Mouse (Mus musculus): ENCODE data around the gene Dock4.

The Dock4 gene

DNA sequence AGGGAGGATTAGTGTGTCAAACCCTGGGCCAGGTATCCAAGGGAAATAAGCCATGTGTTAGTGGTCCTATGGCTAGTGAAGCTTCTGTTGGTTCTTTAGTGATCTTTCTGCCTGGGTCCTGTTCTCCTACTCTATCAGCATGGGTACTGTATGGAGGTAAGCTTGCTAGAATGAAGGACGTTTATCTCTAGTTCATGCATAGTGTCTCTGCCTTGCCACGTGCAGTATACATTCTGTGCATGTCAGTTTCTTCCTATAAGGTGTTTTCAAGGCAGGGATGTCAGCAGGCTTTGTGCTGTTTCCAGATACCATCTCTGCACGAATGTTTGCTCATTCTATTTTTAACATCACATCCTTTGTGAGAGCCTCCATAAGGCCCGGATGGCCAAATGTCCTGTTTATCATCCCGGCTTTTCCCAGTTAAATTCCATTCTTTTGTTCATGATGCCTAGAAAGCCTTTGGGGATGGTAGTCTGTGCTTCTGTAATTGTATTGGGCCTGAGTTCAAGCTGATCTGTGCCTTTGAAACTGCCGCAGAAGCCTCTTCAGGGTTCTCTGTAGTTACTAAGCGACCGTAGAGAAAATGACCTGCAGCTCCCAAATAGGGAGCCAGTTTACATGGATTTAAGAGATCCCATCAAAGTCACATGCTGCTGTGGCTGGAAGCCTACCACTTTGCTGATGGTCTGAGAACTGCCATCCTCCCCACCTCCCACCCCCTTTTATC, 66.1 kb downstream of the Dock4 start:
- WGBS: 52% methylated on average over 8 of the region's 8 CpGs

DNA sequence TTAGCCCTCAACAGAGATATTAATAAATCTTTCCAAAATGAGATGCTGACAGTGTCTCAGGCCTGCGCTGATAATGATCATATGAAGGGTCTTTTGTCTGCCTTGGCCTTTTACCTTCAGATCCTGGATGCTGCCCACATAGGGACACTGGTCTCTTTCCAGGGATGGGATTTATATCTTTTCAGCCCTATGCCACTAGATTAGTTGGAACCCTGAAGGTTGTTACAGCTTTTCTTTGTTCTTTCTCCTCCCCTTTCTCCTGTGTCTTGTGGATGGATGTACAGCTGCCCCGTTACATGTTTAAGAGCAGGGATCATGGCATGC, 66.6 kb downstream of the Dock4 start:
- WGBS: 87% methylated on average over 2 of the region's 2 CpGs

DNA sequence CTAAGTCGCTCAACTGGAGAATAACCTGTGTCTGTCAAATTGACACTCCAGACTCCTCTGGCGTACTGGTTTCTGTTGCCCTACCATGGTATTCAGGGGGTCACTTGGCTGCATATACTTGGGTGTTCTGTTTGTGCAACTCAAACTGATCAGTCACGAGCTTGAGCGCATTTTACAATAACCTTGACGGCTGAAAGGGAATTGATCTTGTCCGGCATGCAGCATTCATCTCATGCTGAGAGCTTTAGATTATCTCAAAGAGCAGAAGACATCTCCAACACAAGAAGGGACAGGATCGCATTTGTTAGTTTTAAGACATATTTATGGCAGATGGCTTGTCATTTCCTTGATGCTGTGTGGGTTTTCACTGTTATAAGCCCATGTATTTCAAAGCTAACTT, 67.2 kb downstream of the Dock4 start:
- 82% methylated on average over 7 of the region's 7 CpGs for WGBS

DNA sequence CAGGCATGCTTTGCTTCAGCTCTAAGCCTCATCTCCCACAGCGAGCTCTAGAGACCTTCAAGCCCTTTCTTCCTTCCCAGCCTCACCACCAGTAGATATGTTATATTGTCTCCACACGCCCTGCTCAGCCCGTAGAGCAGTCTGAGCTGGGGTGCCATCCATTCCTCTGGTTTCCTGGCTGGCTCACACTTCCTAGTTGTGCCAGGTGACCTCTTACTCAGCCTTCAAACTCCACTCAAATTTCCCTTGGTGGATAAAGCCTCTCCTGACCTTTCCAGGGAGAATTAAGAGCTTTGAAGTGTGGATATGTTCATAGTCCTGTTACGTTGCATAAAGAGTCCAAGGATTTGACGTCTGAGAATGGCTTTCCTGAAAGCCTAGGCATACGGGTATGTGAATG, 68.3 kb downstream of the Dock4 start:
- WGBS: 77% methylated on average over 6 of the region's 6 CpGs

DNA sequence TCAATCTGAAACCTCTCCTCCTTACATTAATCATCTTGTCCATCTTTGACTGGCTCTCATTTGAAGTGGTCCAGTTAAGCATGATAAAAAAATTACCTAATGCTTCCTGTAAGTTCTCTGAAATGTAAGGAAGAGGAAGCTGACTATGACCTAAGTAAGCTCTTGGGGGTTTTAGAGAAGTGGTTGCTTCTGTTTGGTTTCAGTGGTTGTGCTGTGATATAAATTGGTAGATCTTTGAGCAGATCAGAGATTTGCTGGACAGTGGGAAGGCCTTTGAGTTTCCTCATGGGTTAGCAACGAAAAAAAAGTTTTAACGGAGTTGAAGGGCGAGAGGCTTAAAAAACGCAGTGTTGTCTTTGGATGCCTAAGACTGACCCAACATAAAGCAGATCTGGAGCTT, 76.7 kb downstream of the Dock4 start:
- WGBS: 57% methylated on average over 4 of the region's 4 CpGs

DNA sequence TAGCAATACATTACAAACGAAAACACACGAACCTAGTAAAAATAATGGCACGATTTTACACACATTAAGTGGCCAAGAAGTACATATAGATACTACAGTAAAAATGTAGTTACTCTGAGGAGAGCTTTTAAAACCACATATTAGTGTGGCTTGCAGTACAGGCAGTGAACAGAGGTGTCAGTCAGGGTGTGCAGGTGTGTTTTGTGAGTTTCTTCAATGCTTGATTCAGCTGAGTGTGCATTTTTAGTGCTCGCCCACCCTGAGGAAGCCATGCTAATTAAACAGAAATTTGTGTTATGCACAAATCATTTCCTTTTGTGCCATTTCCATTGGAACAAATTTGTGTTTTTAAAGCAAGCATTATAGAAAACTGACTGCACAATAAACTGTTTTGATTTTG, 77.3 kb downstream of the Dock4 start:
- WGBS: 67% methylated on average over 4 of the region's 4 CpGs

DNA sequence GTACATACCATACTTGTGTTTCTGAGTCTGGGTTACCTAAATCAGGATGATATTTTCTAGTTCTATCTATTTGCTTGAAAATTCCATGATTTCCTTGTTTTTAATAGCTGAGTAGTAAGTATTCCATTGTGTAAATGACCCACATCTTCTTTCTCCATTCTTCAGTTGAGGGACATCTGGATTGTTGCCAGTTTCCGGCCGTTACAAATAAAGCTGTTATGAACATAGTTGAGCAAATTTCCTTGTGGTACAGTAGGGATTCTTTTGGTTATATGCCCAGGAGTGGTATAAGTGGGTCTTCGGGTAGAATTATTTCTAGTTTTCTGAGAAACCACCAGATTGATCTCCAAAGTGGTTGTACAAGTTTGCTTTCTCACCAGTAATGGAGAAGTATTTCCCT, 79.3 kb downstream of the Dock4 start:
- 59% methylated on average over 3 of the region's 3 CpGs for WGBS

DNA sequence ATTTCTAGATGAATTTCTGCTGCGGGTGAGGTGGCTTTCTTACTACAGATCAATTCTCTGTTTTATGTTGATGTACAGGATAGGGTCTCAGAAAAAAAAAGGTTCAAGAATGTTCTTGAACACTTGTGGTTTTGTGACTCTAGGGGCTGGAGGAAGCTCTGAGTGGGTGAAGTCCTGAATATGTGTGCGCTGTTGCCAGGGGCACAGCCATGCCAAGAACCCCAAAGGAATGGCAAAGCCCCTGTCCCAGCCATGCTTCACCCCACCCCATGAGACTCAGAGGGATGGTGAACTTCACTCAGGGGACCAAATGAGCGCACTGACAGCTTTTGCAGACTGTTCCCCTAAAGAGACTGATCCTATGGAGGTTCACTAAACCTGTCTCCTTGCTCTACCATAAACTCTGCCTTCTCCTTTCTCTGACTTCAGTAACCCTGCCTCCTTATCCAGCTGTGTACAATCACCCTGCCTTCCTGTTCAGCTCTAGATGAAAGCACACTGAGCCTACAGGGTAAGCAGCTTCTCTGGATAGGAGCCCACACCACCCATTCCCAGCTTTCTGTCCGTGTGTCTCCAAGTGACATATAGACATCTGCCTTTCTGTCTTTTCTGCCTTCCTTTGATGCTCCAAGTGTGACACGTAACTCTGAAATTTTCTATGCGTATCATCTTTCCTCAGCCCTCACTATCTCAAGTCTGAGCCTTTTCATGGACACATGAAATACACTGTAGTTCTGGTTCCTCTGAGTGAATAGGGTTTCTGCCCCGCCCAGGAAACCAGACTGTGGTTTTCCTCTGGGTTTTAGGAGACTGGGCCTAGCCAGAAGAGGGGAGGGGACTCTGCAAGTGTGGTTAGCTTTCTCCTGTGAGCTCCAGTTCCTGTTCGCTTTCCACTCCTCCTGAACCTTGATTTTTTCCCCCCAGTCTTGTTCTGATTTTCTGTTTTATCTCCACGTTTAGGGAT, 90.2 kb downstream of the Dock4 start:
- WGBS: 71% methylated on average over 9 of the region's 9 CpGs

DNA sequence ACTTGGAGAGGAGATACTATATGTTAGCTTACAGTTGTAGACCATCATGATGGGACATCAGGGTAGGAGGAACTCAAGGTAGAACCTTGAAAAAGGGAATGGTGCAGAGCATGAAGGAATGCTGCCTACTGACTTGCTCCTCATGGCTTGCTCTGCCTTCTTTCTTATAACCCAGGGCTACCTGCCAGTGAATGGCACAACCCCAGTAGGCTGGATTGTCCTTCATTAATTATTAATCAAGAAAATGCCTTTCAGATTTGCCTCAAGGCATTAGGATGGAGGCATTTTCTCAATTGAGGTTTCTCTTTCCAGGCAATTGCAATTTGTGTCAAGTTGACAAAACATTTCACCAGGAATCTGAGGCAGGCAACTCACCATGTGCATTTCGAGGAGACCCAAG, 92.1 kb downstream of the Dock4 start:
- WGBS: 61% methylated on average over 1 of the region's 1 CpGs

DNA sequence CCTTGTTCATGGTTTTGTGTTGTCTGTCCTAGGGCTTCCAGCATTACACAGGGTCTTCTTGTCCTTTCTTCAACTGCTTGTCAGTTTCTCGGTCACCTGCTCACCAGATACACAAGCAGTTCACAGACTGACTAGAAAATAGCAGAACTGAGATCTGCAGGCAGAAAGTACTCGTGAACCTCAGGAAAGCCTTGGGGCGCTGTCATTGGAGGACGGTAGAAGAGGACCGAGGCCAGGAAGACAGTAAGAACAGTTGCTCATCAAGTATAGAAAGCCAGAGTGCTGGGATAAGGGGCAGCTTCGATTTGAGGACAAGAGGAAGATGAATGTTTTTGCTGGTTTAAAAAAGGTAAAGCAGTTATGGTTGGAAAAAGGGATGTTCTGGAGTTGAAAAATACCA, 92.6 kb downstream of the Dock4 start:
- WGBS: 80% methylated on average over 6 of the region's 6 CpGs

DNA sequence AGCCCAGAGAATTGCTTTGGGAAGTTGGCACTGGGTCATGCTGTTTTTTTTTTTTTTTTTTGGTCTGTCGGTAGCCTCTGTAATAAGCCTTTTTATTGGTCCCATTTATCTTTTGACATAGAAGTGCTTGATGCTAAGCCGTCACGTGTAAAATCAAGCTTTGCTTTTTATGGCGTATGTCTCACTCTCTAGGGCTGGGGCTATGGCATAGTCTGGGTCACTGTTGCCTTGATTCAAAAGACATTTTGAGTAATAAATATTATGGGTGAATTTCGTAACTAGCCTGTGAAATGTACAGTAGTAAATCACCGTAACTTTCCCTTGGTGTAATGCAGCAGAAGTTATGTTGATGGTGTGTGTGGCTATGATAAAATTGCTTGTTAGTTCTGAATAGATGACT, 93.0 kb downstream of the Dock4 start:
- WGBS: 85% methylated on average over 6 of the region's 6 CpGs

DNA sequence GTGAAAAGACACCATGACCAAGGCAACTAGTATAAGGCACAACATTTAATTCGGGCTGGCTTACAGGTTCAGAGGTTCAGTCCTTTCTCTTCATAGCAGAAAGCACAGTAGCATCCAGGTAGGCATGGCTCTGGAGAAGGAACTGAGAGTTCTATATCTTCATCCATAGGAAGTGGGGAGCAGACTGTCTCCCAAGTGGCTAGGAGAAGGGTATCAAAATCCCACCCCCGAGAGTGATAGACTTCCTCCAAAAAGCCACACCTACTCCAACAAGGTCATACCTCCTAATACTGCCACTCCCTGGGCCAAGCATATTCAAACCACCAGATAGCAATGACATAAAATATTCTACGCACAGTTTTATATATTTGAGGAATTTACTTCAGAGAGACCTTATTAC, 98.5 kb downstream of the Dock4 start:
- 94% methylated on average over 3 of the region's 3 CpGs for WGBS

DNA sequence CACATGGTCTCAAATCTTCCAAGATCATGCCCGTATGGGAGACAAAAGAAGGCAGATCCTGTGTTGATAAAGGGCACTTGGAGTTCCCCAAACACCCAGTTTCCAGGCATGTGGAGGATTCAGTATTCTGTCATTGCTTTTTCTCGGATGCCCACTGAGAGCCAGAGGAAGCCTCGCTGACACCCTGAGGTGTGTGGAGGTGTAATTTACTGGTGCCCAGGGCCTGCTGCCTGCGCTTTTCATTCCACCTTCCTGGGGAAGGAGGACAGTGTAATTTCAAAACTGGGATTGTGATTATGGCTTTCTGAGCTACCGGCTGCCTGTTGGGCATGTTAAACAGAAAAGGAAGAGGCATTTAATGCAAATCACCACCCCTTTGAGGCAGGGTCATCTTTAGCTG, 101.1 kb downstream of the Dock4 start:
- 61% methylated on average over 5 of the region's 5 CpGs for WGBS

DNA sequence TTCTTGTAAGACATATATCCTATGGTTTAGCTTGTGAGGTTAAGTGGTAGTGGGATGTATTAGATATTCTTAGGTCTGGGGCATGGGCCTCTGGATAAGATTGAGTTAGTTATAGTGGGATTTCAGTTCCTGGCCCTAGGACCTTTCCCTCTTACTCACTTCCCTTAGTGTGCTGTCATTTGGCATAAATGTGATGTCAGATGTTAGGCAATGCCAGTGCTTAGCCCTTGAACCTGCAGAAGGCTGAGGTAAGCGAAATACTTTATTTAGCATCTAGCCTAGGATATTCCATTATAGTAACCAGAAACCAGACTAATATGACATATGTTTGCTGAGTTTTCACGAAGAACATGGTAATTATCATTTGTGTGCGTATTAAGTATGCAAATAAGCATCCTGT, 105.6 kb downstream of the Dock4 start:
- 87% methylated on average over 3 of the region's 3 CpGs for WGBS

DNA sequence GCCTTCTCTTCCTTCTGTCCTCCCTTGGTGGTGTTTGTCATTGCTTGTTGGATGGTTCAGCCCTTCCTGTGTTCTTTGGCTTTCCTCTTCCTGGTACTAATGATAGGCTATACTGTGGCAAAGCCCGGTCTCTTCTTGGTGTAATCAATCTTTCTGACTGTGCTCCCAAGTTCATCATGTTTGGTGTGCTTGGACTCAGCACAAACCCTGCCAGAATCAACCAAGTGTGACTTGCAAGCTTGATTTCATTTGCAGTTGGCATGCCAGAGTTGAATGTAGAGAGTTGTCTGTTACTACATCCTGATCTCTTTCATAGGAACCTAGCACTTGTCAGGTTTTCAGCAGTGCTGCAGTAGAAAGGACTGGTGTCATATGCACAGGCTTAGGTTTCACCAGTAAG, 106.4 kb downstream of the Dock4 start:
- 67% methylated on average over 1 of the region's 1 CpGs for WGBS

DNA sequence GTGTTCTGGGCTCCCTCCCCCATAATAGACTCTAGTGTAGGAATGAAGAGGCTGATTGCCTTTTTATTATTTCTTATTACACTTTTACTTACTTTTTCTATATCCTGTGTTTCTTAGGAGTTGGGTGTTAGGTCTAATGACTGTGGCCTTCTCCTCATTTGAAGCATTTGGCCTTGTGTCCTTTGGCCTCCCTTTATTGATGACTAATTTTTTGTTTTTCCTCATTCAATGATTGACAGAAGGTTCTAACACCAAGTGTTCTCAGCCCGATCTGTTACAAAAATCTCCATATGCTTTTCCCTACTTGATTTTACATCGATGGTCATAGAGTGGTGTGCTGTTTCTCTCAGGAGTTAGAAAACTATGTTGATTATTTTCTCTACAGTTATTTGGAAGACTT, 108.2 kb downstream of the Dock4 start:
- WGBS: 90% methylated on average over 2 of the region's 2 CpGs

DNA sequence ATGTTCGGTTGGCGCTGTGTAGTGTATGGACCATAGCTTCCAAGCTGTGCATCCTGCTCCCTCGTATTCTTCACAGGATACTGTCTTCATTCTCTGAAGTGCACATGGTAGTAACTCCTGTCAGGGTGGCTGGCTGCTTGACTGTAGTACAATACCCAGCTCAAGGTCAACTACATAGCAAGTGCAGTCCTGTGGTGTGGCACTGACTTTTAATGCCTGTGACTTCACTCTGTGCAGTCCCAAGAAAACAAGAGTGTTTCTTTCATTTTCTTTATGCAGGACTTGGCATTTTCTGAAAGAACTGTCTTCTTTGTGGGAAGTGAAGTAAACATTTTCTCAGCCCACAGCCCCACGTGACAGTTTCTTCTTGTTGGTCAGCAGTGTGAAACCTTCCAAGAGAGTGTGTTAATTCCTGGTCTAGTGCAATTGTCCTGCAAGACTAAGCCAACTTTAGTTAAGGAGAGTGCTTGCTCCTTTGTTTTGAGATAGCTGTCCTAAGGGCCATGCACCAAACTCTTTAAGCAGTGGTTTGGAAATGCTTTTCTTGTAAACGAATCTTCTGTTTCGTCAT, 109.3 kb downstream of the Dock4 start:
- WGBS: 77% methylated on average over 6 of the region's 6 CpGs

DNA sequence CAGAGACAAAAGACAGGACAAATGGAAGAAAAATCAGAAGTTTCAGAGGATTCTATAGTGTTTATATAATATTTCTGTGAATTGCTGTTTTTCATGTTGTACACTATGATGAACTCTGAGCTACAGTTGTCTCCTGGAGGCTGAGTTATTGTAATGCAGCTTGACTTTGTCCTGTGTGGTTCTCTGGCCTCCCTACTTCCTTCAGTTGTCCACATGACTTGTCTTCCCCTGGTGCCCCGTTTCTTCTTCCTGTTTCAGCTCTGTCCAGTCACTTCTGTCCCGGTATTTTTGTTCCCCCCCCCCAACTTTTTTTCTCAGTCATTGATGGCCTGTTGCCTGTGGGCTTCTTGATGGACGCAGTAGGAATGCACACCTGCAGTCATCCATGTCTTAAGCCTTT, 112.8 kb downstream of the Dock4 start:
- WGBS: 80% methylated on average over 3 of the region's 3 CpGs

DNA sequence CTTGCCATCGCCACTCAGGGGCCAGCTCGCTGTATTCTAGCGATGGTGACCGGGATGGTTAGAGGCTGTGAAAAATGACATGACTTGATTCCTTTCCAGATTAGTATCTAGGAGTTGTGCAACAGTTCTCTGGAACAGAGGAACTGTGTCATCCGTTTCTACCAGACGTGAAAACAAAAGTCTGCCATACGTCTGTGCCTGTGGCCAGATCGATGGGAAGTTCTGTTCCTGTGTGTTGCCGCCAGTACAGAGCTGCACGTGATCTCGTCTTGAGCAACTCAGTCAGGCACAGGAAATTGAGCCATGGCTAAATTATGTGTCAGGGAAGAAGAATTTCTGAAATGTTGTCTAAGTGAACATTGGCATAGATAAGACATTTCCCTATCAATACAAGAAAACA, 113.4 kb downstream of the Dock4 start:
- 69% methylated on average over 11 of the region's 11 CpGs for WGBS

DNA sequence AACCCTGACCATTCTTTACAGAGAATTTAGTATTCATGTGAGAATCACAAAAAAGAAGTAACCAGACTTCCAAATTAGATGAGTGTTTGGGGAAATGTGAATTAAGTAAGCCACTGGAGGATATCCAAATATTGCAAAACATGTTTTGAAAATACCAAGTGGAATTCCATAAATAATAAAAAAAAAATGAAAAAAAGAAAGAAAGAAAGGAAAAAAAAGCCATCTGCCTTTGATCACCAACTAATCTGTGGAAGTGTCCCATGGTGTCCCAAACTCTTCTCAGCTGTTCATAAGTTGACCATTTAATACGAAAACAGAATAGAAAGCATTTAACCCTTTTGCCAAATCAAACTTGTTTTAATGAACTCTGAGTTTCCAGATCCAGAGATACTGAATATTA, 118.0 kb downstream of the Dock4 start:
- 71% methylated on average over 1 of the region's 1 CpGs for WGBS

DNA sequence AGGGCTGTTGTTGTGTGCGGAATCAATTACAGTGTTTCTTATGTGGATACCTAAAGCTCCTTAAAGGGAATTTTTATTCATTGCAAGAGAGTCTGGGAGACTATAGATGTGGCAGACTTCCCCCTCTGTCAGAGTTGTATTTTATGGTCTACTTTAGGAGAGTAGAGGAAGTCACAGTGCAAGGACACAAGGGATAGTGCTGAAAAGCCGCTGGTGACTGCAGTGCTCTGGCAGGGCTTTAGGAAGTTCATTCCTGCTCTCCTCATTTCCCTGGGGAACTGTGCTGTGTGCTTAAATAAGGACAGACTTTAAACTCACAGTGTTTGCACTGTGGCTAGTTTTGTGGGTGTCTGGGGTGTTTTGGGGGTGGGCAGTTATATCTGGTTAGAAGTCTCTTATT, 118.5 kb downstream of the Dock4 start:
- WGBS: 86% methylated on average over 2 of the region's 2 CpGs

DNA sequence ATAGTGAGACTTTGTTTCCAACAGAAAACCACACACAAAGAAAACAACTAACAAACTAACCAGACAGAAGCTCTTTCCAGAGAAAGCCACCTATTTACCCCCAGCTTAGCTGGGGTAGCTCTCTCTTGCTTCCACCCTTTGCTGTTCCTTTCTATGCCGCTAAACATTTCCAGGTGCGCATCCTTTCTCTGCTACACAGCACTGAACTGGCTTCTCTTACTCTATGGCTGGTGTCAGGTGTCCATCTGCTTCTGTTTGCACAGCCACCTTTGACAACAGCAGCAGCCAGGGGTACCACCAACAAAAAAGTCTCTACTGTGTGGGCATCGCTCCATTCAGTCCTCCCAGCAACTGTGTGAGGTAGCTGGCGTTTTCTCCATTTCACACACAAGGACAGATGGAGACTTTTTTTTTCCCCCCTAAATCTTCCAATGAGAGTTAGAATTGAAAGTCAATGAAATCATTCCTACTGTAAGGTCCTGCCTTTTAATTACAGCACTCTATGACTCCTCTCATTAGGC, 122.7 kb downstream of the Dock4 start:
- WGBS: 77% methylated on average over 4 of the region's 4 CpGs
